Mouse (Mus musculus) kidney, postnatal 14 days (tissue): Measurements from ENCODE around the gene Eps15l1.

Experiments
- DNase-seq: peaks from one replicate; pipeline ENCODE4 v3.0.0; 2022; ENCODE audit warnings: mixed read lengths

Gene Eps15l1

GRCm38 (mm10) chr8:72318801-72319322, 102.4 kb downstream of the Eps15l1 start, which contains the start of gene Klf2:
Klf2 (plus strand) TSS chr8:72319033.
- DNase-seq: peak; percentile 98

DNA sequence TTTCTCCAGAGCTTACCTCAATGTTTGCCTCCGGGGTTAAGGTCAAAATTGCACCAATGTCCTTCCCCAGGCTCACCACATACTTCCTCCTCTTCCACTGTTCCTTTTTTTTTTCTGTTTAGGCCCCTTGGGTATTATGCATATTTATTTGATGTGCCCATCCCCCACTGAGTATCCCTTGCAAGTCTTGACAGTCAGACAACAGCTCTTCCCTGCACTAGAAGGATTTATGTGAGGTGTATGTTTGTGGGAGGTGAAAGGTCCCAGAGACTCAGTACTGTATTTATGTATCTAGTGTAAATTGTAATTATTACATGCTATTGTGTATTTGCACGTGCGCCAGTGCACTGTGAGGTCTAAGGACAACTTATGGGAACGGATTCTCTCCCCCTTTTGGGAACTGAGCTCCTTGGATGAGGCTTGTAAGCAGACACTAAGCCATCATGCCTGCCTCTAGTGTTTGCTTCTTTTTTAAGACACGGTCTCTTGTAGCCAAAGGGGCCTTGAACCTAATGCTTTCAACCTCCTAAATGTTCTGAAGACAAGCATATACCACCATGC, 103.4 kb downstream of the Eps15l1 start:
- DNase-seq: no peak

- no peak for DNase-seq
These were observed 105.1 kb downstream of the Eps15l1 start for GRCm38 (mm10) chr8:72316053-72316695.

GRCm38 (mm10) chr8:72312926-72313518, 108.2 kb downstream of the Eps15l1 start:
- DNase-seq: no peak

- DNase-seq: peak; percentile 88
These were observed 110.3 kb downstream of the Eps15l1 start for GRCm38 (mm10) chr8:72310849-72311506.

DNA sequence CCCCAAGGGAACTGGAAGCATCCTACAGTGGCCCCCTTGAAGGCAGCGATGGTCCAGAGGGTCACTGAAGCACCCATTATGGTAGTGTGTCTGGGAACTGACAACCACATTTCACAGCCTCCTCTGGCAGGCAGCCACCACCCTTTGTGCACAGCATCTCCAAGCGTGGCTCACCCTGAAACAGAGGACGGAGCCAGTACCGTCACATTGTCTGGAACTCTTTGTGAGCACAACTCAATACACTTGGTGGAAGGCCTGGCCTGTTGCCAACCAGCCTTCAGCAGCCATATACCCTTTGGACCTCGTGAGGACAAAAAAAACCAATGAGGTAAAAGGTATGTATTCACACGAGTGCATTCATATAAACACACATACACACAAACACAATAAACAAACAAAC, 113.0 kb downstream of the Eps15l1 start:
- peak; percentile 77 for DNase-seq

DNA sequence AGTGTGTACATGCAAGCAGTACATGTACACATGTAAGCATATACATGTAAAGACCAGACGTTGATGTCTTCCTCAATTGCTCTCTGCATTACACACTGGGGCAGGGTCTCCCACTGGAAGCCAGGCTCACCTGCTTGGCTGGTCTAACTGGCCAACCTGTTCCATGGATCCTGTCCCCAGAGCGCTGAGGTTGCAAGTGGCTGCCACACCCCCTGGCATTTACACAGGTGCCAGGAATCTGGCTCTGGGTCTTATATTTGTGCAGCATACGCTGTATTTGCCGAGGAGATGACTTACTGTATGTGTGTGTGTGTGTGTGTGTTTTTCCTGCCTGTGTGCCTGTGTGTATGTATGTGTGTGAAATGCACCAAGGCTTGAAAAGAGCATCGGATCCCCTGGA, 114.3 kb downstream of the Eps15l1 start:
- no peak for DNase-seq

GRCm38 (mm10) chr8:72305210-72305905, 115.9 kb downstream of the Eps15l1 start, which contains the start of gene Gm10282:
Gm10282 (minus strand) TSS chr8:72305260.
- no peak for DNase-seq

- peak; percentile 77 for DNase-seq
These were observed 117.6 kb downstream of the Eps15l1 start for GRCm38 (mm10) chr8:72303633-72304032.

GRCm38 (mm10) chr8:72302986-72303612, 118.2 kb downstream of the Eps15l1 start:
- peak; percentile 22 for DNase-seq

GRCm38 (mm10) chr8:72301497-72301896, 119.8 kb downstream of the Eps15l1 start:
- no peak for DNase-seq

- no peak for DNase-seq
These were observed 120.4 kb downstream of the Eps15l1 start for GRCm38 (mm10) chr8:72300654-72301400.

- DNase-seq: no peak
These were observed 122.3 kb downstream of the Eps15l1 start for GRCm38 (mm10) chr8:72298928-72299327.

DNA sequence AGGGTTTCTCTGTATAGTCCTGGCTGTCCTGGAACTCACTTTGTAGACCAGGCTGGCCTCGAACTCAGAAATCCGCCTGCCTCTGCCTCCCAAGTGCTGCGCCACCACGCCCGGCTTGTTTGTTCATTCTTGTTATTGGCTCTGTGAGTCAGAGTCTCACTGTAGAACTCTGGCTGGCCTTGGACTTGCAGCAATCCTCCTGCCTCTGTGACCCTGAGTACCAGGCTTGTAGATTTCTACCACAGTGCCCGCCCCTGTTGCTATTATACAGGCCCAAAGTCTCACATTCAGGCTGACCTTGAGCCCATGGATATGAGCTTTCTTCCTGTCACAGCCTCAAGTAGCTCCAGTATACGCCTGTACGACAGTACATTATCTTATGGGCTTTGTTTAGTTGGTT, 124.7 kb downstream of the Eps15l1 start:
- DNase-seq: no peak

DNA sequence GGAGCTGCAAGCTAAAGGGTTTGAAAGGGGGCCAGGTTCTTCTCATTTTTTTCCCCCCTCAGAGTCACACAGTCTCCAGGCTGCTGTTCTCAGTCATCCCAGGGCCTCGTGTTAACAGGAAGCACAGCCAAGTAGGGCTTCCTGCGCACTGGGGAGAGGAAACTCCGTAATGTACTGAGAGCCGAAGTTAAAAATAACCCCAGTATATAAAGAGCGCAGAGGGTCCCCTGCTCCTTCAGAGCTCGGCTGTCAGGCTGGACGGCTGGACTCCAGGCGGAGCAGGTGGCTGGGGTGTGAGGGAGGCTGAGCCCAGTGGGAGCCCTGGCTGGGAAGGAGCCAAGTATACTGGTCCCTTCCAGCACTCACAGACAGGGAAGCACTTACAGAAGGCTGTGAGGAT, 125.6 kb downstream of the Eps15l1 start:
- peak; percentile 89 for DNase-seq

DNA sequence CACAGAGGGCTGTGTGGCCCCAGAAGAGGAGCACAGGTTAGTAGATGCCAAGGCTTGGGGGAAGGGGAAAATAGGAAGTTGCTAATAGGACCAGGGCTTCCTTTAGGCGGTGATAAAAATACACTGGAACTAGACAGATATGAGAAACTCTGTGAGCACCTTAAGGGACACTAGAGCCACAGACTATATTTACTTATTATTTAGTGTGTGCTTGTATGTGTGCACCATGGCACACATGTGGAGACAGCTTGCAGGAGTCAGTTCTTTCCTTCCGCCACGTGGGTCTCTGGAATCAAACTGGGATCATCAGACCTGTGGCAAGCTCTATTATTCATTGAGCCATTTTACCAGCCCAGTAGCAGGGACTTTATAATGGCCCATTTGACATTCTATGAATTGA, 126.1 kb downstream of the Eps15l1 start:
- no peak for DNase-seq

GRCm38 (mm10) chr8:72293309-72293708, 128.0 kb downstream of the Eps15l1 start:
- no peak for DNase-seq

GRCm38 (mm10) chr8:72291104-72291503, 130.2 kb downstream of the Eps15l1 start:
- no peak for DNase-seq
